Mouse (Mus musculus) testis, adult 2 months (tissue): ENCODE results near the gene Phospho1.

Source experiments
- CTCF ChIP-seq: fragments of 200-500 bp; IDR thresholded peaks from 2 replicates; pipeline ENCODE4 v1.5.1; 2012; ENCODE audit warnings: low read depth, mild to moderate bottlenecking, inconsistent platforms, low read length, moderate library complexity; ENCODE audit not compliant: control insufficient read depth, insufficient read depth, insufficient replicate concordance
- POLR2A ChIP-seq: fragments of 200-500 bp; IDR thresholded peaks from 2 replicates; pipeline ENCODE4 v1.6.1; 2012; ENCODE audit warnings: low read depth, mild to moderate bottlenecking, inconsistent platforms, low read length, moderate library complexity; ENCODE audit not compliant: control insufficient read depth

DNA sequence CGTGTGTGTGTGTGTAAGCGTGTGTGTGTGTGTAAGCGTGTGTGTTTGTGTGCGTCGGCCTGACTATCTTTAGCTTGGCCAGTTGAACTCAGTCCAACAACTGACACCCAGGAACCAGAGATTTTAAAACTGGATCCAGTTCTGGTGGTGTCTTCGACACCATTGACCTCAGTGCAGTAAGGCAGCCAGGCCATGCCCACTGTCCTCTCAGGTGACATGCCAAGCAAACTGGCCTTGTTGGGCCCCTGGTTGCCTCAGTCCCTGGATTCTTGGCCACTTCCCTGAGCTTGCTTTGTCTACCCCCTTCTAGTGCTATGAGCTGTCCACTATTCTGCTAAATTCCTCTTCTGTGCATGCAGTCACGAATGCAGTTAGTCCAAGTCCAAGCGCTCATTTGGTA is 37.1 kb downstream of the Phospho1 start:
- TF ChIP-seq CTCF (no peak), POLR2A (no peak)
